ENCODE assay signal across 15 mouse cellular contexts in genomic region chr11:3471448-3471850, GRCm38 (mm10). TPM values are rescaled to one million over a fixed set of nuclear protein-coding genes. Genes with fewer than 3 reads are reported as not detected.
DNase-seq lines count a peak whose midpoint lies in the region; ATAC-seq and TF ChIP-seq lines count a peak whose summit lies in the region.
"Had no signal": no experiment of that assay in that cellular context is flagged by ENCODE, and none has a peak within 500 bp of the region (broad histone marks: within the 10 kb centered on the region; RNA-seq: fewer than 3 reads in every experiment).

No protein-coding gene starts in this region.

- TF ChIP-seq CTCF in kidney, adult 2 months (conservative IDR thresholded peaks at IDR 0.05; ENCODE audit: insufficient read depth, insufficient read length, low read depth, low read length): no peak

- no peak overlapping the region for H3K27ac ChIP-seq in liver, embryonic 12.5 days
- H3K27ac ChIP-seq in kidney, adult 2 months (ENCODE audit: insufficient read depth, low read depth, low read length): peak overlapping the region; percentile 79; the same call in 1 of the 2 replicates
- no peak overlapping the region for H3K27ac ChIP-seq in hindbrain, embryonic 10.5 days
- H3K27ac ChIP-seq: midbrain, embryonic 10.5 days had no signal

- no peaks in the 10 kb centered on the region for H3K4me1 ChIP-seq in liver, embryonic 12.5 days
- H3K4me1 ChIP-seq in kidney, adult 2 months (ENCODE audit: control insufficient read depth, insufficient read depth, low read length): no peaks in the 10 kb centered on the region
- no peaks in the 10 kb centered on the region for H3K4me1 ChIP-seq in hindbrain, embryonic 10.5 days (replicated peaks)

- no peak overlapping the region for H3K9ac ChIP-seq in liver, embryonic 12.5 days

- no peak for DNase-seq in liver
- peak; percentile 75 for DNase-seq in kidney, adult 2 months
- DNase-seq in kidney, postnatal 36 days: peak; percentile 67 to 70
- peak; percentile 80 for DNase-seq in yolk sac, embryonic 10.5 days (ENCODE audit: low spot score)
- DNase-seq in heart, postnatal 4 days: no peak
- no peak for DNase-seq in hindbrain, embryonic 10.5 days (ENCODE audit: low spot score)
- no peak for DNase-seq in lung, postnatal 25 days (ENCODE audit: low spot score)
- DNase-seq: adrenal gland, postnatal 14 days; cerebellum, postnatal 10 days; layer of hippocampus, postnatal 36 days; lung, postnatal 10 days; right cerebral cortex, postnatal 25 days; thymus, postnatal 14 days had no signal

- no peak overlapping the region for H3K4me3 ChIP-seq in liver, embryonic 12.5 days
- H3K4me3 ChIP-seq in kidney, adult 2 months (ENCODE audit: insufficient read depth, low read depth, low read length): no peak overlapping the region
- no peak overlapping the region for H3K4me3 ChIP-seq in hindbrain, embryonic 10.5 days
- H3K4me3 ChIP-seq: midbrain, embryonic 10.5 days had no signal

- ATAC-seq in liver, embryonic 12.5 days: no peak

- H3K4me2 ChIP-seq in liver, embryonic 12.5 days: 0 out of 2 replicates have a peak overlapping the region, but pooled peaks have one; percentile 8

- H3K27me3 ChIP-seq in liver, embryonic 12.5 days (replicated peaks): no peaks in the 10 kb centered on the region
- H3K27me3 ChIP-seq in kidney, adult 2 months (replicated peaks; ENCODE audit: control insufficient read depth, insufficient read depth, low read length): no peaks in the 10 kb centered on the region
- no peaks in the 10 kb centered on the region; the same call in 1 of the 2 replicates for H3K27me3 ChIP-seq in hindbrain, embryonic 10.5 days (ENCODE audit: insufficient read depth, poor library complexity, severe bottlenecking)

- WGBS in liver, embryonic 12.5 days (ENCODE audit: insufficient replicate concordance): 34% methylated on average over 11 of the region's 11 CpGs
- 19% methylated on average over 11 of the region's 11 CpGs for WGBS in kidney, adult 2 months
- WGBS in hindbrain, embryonic 10.5 days: 26% methylated on average over 11 of the region's 11 CpGs

- no peaks in the 10 kb centered on the region for H3K36me3 ChIP-seq in liver, embryonic 12.5 days
- H3K36me3 ChIP-seq in kidney, adult 2 months (ENCODE audit: control insufficient read depth, insufficient read depth, low read length): no peaks in the 10 kb centered on the region
- H3K36me3 ChIP-seq in hindbrain, embryonic 10.5 days: no peaks in the 10 kb centered on the region
- H3K36me3 ChIP-seq: midbrain, embryonic 10.5 days had no signal

- TF ChIP-seq POLR2A in kidney, adult 2 months (IDR thresholded peaks at IDR 0.05; ENCODE audit: low read depth, low read length): no peak

- H3K9me3 ChIP-seq in liver, embryonic 12.5 days (replicated peaks): no peaks in the 10 kb centered on the region
- no peaks in the 10 kb centered on the region for H3K9me3 ChIP-seq in hindbrain, embryonic 10.5 days
- H3K9me3 ChIP-seq: midbrain, embryonic 10.5 days had no signal

RNA-seq across cellular contexts. Expression of gene Pla2g3, which starts 16.6 kb away (rescaled TPM):
- polyA plus RNA-seq in liver, embryonic 12.5 days (2016; fragmentation: Nextera tagmentation; extraction: Ambion mirVana): 0.06 and 0.24 TPM in 2 replicates
- 0.19 and 0.27 TPM in 2 replicates for polyA plus RNA-seq in kidney, adult 2 months (2012; rRNA removed)
- total RNA-seq in heart, postnatal 4 days (2021): under 1 TPM; 0.11 to 0.24 TPM
- polyA plus RNA-seq in hindbrain, embryonic 10.5 days (2016; fragmentation: Nextera tagmentation; extraction: Ambion mirVana): 0.99 and 1.5 TPM in 2 replicates

RNA-seq across cellular contexts. Expression of gene Rnf185, which starts 19.3 kb away (rescaled TPM):
- polyA plus RNA-seq in liver, embryonic 12.5 days (2016; fragmentation: Nextera tagmentation; extraction: Ambion mirVana): 9.4 and 9.6 TPM in 2 replicates
- polyA plus RNA-seq in kidney, adult 2 months (2012; rRNA removed): 48.9 and 49.4 TPM in 2 replicates
- 10 to 100 TPM; 26.7 to 28.9 TPM for total RNA-seq in heart, postnatal 4 days (2021)
- polyA plus RNA-seq in hindbrain, embryonic 10.5 days (2016; fragmentation: Nextera tagmentation; extraction: Ambion mirVana): 42.1 and 44.5 TPM in 2 replicates

RNA-seq across cellular contexts. Expression of gene Inpp5j, which starts 33.2 kb away (rescaled TPM):
- 0.17 and 0.36 TPM in 2 replicates for polyA plus RNA-seq in liver, embryonic 12.5 days (2016; fragmentation: Nextera tagmentation; extraction: Ambion mirVana)
- polyA plus RNA-seq in kidney, adult 2 months (2012; rRNA removed): 24.0 and 28.0 TPM in 2 replicates
- total RNA-seq in heart, postnatal 4 days (2021): 10 to 100 TPM; 17.2 to 21.1 TPM
- polyA plus RNA-seq in hindbrain, embryonic 10.5 days (2016; fragmentation: Nextera tagmentation; extraction: Ambion mirVana): 0.21 and 0.37 TPM in 2 replicates

RNA-seq across cellular contexts. Expression of gene Selenom, which starts 43.0 kb away (rescaled TPM):
- polyA plus RNA-seq in liver, embryonic 12.5 days (2016; fragmentation: Nextera tagmentation; extraction: Ambion mirVana): 18.4 and 19.6 TPM in 2 replicates
- polyA plus RNA-seq in kidney, adult 2 months (2012; rRNA removed): 136 and 163 TPM in 2 replicates
- 10 to 100 TPM; 55.7 to 59.2 TPM for total RNA-seq in heart, postnatal 4 days (2021)
- polyA plus RNA-seq in hindbrain, embryonic 10.5 days (2016; fragmentation: Nextera tagmentation; extraction: Ambion mirVana): 60.3 and 73.5 TPM in 2 replicates

Comparison
In these comparisons a context has a peak if more than half of its experiments do, and no peak if none do; other contexts are left out.
1. DNase-seq: peak in kidney, adult 2 months (single experiment), kidney, postnatal 36 days (2 of 2) and yolk sac, embryonic 10.5 days (single experiment); none in liver (single experiment), heart, postnatal 4 days (single experiment), hindbrain, embryonic 10.5 days (single experiment) and lung, postnatal 25 days (single experiment).
2. RNA of gene Inpp5j, which starts 33.2 kb away (polyA plus RNA-seq): 24.0 to 28.0 TPM in kidney, adult 2 months; 0.21 to 0.37 TPM in hindbrain, embryonic 10.5 days and 0.17 to 0.36 TPM in liver, embryonic 12.5 days; every median in the first group is over 10 times any median in the second.